Mouse (Mus musculus) heart, postnatal 0 days (tissue): ENCODE measurements at regions not wholly inside any gene's neighbourhood (a gene's known extent, or its start where the extent isn't known, plus 50 kb on each side); places are given as distances from the start of the nearest gene placed in this dataset.

Source experiments
- ATAC-seq: fragments of 200-750 bp; cut with Nextera tagmentation; 2 replicates; pipeline ENCODE4 v1.8.0; 2017; ENCODE audit warnings: low read depth, moderate number of reproducible peaks, moderate library complexity; ENCODE audit not compliant: insufficient read depth
- DNase-seq: peaks from one replicate; pipeline ENCODE4 v3.0.0-alpha.2; 2016; ENCODE audit warnings: low spot score
- H3K27ac ChIP-seq: fragments of 300-500 bp; sonication (generic); 2 replicates; pipeline ENCODE4 v1.5.1; 2014; ENCODE audit warnings: low read depth, mild to moderate bottlenecking
- H3K27me3 ChIP-seq: fragments of 300-500 bp; sonication (generic); 2 replicates; pipeline ENCODE4 v1.6.1; 2014; ENCODE audit warnings: low read length, mixed read lengths; ENCODE audit not compliant: control insufficient read depth, insufficient read depth
- H3K36me3 ChIP-seq: fragments of 300-500 bp; sonication (generic); replicated peaks from 2 replicates; pipeline ENCODE4 v1.6.1; 2014; ENCODE audit warnings: low read length, mixed read lengths; ENCODE audit not compliant: control insufficient read depth, insufficient read depth
- H3K4me1 ChIP-seq: fragments of 300-500 bp; sonication (generic); 2 replicates; pipeline ENCODE4 v1.6.1; 2014; ENCODE audit warnings: antibody characterized with exemption; ENCODE audit not compliant: control insufficient read depth, insufficient read depth
- H3K4me2 ChIP-seq: fragments of 300-500 bp; sonication (generic); 2 replicates; pipeline ENCODE4 v1.6.1; 2014; ENCODE audit warnings: low read depth, mild to moderate bottlenecking, low read length, moderate library complexity
- H3K4me3 ChIP-seq: fragments of 300-500 bp; sonication (generic); 2 replicates; pipeline ENCODE4 v1.5.1; 2014; ENCODE audit warnings: low read depth, low read length
- H3K9ac ChIP-seq: fragments of 300-500 bp; sonication (generic); replicated peaks from 2 replicates; pipeline ENCODE4 v1.6.1; 2014; ENCODE audit warnings: low read depth, low read length, mixed read lengths
- H3K9me3 ChIP-seq: fragments of 300-500 bp; sonication (generic); replicated peaks from 2 replicates; pipeline ENCODE4 v1.6.1; 2016; ENCODE audit warnings: low read length; ENCODE audit not compliant: control insufficient read depth
- CTCF ChIP-seq: IDR thresholded peaks from 2 replicates; pipeline ENCODE4 v1.5.1; 2016; ENCODE audit warnings: antibody characterized with exemption, control low read depth, low read depth
- EP300 ChIP-seq: IDR thresholded peaks from 2 replicates; pipeline ENCODE4 v1.6.1; 2016; ENCODE audit warnings: antibody characterized with exemption, low read depth
- WGBS: fragments of 180-500 bp; shearing (Covaris S2); extraction: QIAGEN DNeasy Blood & Tissue Kit; methylation state at CpG from one replicate; pipeline ENCODE4 v1.1.7; 2014; 5-methylcytosine and 5-hydroxymethylcytosine counted together

DNA sequence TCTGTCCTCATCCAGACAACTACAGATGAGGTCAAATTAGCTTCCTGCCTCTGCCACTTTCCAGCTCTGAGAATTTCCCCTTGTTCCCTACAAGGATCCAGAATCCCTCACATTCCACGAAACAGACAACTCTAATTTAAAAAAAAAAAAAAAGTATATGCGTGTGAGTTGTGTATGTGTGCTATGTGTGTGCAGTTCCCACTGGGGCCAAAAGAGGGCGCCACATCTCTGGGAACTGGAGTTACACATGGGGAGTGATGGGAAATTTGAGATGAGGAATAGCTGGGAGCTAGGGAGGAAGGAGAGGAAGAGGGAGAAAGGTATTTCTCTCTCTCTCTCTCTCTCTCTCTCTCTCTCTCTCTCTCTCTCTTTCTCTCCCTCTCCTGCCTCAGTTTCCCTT lies 240.3 kb upstream of the Srrm4 start:
- no peak for DNase-seq
- no peak for TF ChIP-seq EP300
- no peak for TF ChIP-seq CTCF
- no peak for ATAC-seq
- no peak overlapping the region for H3K27ac ChIP-seq
- H3K36me3 ChIP-seq = no peaks in the 10 kb centered on the region
- H3K4me2 ChIP-seq = no peak overlapping the region
- no peaks in the 10 kb centered on the region for H3K4me1 ChIP-seq
- no peak overlapping the region for H3K4me3 ChIP-seq
- WGBS = 61% methylated on average over 3 of the region's 3 CpGs
- H3K9me3 ChIP-seq = peaks cover 4% of the 10 kb centered on the region; the same call in 1 of the 2 replicates
- no peak overlapping the region for H3K9ac ChIP-seq
- H3K27me3 ChIP-seq = no peaks in the 10 kb centered on the region

DNA sequence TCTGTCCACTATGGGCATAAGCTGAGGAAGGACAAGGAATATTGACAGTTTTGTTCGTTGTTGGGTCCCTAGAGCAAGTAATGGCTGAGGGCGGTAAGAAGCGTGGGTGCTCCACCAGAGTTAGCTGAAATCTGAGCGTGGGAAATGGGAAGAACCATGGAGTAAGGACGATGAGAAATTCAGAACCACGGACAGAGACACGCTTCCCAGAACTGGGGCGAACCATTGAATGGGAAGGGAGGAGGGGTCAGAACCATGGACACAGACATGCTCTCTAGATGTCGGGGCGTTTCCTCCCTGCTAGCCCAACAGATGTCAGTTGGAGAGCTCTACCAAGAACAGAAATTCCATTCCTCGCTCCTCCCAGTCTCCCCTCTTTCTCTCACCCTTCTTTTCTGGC lies 238.2 kb upstream of the Srrm4 start:
- Histone ChIP-seq H3K9me3 (peaks cover 7% of the 10 kb centered on the region; the same call in 1 of the 2 replicates), H3K4me1 (no peaks in the 10 kb centered on the region), H3K36me3 (no peaks in the 10 kb centered on the region), H3K27ac (no peak overlapping the region), H3K27me3 (no peaks in the 10 kb centered on the region), H3K4me2 (no peak overlapping the region), H3K9ac (no peak overlapping the region), H3K4me3 (no peak overlapping the region)
- DNase-seq (no peak), ATAC-seq (0 out of 2 replicates have a peak, but pooled peaks have one; percentile 33)
- no peak for TF ChIP-seq CTCF
- 14% methylated on average over 11 of the region's 11 CpGs for WGBS

DNA sequence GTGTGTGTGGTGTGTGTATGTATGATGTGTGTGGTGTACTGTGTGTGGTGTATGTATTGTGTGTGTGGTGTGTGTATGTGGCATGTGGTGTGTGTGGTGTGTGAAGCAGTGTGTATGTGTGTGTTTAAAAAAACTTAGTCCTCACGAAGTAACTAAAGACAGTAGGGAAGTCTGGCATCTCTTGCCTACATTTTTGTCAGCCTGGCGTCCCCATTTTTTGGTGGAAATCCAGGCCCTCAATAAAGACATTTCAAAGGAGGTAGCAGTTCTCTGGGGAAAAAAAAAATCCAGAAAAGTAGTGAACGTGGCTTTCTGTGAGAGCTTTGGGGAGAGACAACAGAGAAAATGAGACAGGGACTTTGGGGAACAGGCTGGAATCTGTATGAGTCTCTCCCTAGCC lies 231.6 kb upstream of the Srrm4 start:
- H3K27ac ChIP-seq = no peak overlapping the region
- WGBS = 64% methylated on average over 3 of the region's 3 CpGs
- DNase-seq (no peak), ATAC-seq (no peak)
- H3K9me3 ChIP-seq = 0 out of 2 replicates have a peak, but pooled peaks cover 6% of the 10 kb centered on the region
- TF ChIP-seq EP300 (no peak), CTCF (no peak)
- H3K4me3 ChIP-seq = no peak overlapping the region
- H3K4me1 ChIP-seq = no peaks in the 10 kb centered on the region
- no peaks in the 10 kb centered on the region for H3K36me3 ChIP-seq
- no peak overlapping the region for H3K9ac ChIP-seq
- H3K27me3 ChIP-seq = no peaks in the 10 kb centered on the region
- H3K4me2 ChIP-seq = no peak overlapping the region

DNA sequence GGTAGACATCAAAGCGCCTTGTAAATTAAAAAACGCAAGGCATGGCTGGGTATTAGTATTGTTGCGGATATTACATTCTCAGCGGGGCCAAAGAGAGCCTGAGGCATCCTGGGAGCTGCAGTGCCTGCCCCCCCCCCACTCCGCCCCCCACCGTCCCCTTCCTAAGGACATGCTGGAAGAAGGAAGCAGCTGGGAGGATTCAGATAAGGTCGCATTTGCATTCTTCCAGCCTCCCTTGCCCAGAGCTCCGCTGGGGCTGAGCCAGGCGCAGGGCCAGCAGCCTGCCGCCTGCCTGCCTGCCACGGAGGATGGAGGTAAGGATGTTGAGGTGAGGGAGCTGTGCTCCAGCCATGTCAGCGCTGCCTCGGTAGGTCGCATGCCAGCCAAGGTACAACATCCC lies 230.5 kb upstream of the Srrm4 start:
- H3K4me3 ChIP-seq = no peak overlapping the region
- H3K4me2 ChIP-seq = no peak overlapping the region

DNA sequence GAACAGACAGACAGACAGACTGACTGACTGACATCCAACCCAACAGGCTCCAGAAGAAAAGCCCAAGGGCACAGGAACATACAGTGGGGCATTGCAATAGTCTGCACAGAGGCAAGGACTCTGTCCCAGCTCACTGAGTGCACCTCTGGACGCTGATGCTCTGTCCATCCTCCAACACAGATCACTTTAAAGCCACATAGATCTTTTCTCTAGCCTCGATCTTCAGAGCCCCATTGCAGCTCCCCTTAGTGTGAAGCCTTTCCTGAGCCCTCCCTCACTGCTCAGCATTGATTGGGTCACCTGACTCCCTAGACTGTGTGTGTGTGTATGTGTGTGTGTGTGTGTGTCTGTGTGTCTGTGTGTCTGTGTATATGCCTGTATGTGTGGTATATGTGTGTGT lies 218.2 kb upstream of the Srrm4 start:
- ATAC-seq = no peak
- H3K4me1 ChIP-seq = no peaks in the 10 kb centered on the region
- no peak overlapping the region for H3K9ac ChIP-seq
- H3K4me2 ChIP-seq = no peak overlapping the region
- no peaks in the 10 kb centered on the region for H3K9me3 ChIP-seq
- TF ChIP-seq CTCF (no peak), EP300 (no peak)
- H3K36me3 ChIP-seq = no peaks in the 10 kb centered on the region
- no peaks in the 10 kb centered on the region for H3K27me3 ChIP-seq
- no peak overlapping the region for H3K27ac ChIP-seq
- H3K4me3 ChIP-seq = no peak overlapping the region
- WGBS = 61% methylated on average over 2 of the region's 2 CpGs
- no peak for DNase-seq

More for the DNA sequence above, 230.5 kb upstream of the Srrm4 start:
- WGBS = 13% methylated on average over 14 of the region's 14 CpGs
- DNase-seq (no peak), ATAC-seq (no peak)
- Histone ChIP-seq H3K27me3 (no peaks in the 10 kb centered on the region), H3K36me3 (no peaks in the 10 kb centered on the region), H3K27ac (no peak overlapping the region), H3K9ac (no peak overlapping the region), H3K9me3 (0 out of 2 replicates have a peak, but pooled peaks cover 6% of the 10 kb centered on the region), H3K4me1 (no peaks in the 10 kb centered on the region)
- TF ChIP-seq CTCF = no peak

DNA sequence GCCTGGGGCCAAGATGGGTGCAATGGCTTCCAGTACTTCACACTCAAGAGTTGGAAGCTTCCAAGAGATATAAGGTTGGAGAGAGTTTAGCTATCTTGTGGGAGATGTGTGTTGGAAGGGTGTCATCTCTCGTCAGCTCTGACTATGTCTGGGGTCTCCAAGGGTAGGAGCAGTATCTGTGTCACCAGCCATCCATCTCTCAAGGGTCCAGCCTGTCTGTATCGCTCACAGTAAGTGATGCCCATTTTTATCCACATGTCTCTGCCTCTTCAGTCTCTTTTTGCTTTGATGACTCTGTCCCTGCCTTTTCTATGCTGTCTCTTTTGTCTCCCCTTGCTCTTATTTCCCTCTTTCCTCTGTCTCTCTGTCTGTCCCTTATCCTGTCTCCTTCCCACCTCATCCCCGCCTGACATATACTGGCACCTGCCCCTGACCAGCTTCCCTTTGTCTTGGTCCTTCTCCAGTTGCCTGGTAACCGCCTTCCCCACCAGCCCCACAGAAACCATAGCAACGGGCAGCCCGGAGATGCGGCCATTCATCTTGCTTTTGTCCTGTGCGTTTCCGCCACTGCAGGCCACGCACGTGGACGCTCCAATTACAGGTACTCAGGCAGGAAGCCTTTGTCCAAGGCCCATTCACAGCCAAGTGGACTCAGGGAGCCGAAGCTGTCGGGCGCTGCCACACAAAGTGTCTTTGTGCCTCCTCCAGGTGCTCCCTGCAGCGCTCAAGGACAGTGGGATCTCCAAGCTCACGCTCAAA lies 217.6 kb upstream of the Srrm4 start:
- Histone ChIP-seq H3K27me3 (no peaks in the 10 kb centered on the region), H3K4me2 (no peak overlapping the region), H3K4me3 (no peak overlapping the region), H3K9me3 (no peaks in the 10 kb centered on the region), H3K4me1 (no peaks in the 10 kb centered on the region), H3K9ac (no peak overlapping the region), H3K27ac (no peak overlapping the region), H3K36me3 (no peaks in the 10 kb centered on the region)
- DNase-seq (no peak), ATAC-seq (no peak)
- TF ChIP-seq CTCF = no peak
- TF ChIP-seq EP300 = no peak
- WGBS = 61% methylated on average over 17 of the region's 17 CpGs
